Mouse (Mus musculus) liver, adult 2 months (tissue): Measurements from ENCODE around the gene Ugt1a6b. TPM values are rescaled to one million over a fixed set of nuclear protein-coding genes. Genes with fewer than 3 reads are reported as not detected.

Experiments used
- DNase-seq: peaks from one replicate; pipeline ENCODE4 v3.0.0-alpha.2; 2011; ENCODE audit warnings: low read depth, low spot score; ENCODE audit errors: extremely low read depth
- H3K27ac ChIP-seq: fragments of 200-500 bp; replicated peaks from 2 replicates; pipeline ENCODE4 v1.5.1; 2012; ENCODE audit warnings: low read depth, mild to moderate bottlenecking, control low read depth, inconsistent platforms, low read length; ENCODE audit not compliant: insufficient read depth
- H3K27me3 ChIP-seq: fragments of 200-500 bp; 2 replicates; pipeline ENCODE4 v1.6.1; 2012; ENCODE audit warnings: mild to moderate bottlenecking, moderate library complexity, low read length, inconsistent platforms; ENCODE audit not compliant: control insufficient read depth, insufficient read depth
- H3K36me3 ChIP-seq: fragments of 200-500 bp; 2 replicates; pipeline ENCODE4 v1.6.1; 2012; ENCODE audit warnings: low read length, inconsistent platforms; ENCODE audit not compliant: control insufficient read depth, insufficient read depth
- H3K4me1 ChIP-seq: fragments of 200-500 bp; 2 replicates; pipeline ENCODE4 v1.6.1; 2011; ENCODE audit warnings: low read length; ENCODE audit not compliant: control insufficient read depth, insufficient read depth
- H3K4me3 ChIP-seq: fragments of 200-500 bp; 2 replicates; pipeline ENCODE4 v1.5.1; 2011; ENCODE audit warnings: low read depth, mild to moderate bottlenecking, control low read depth, low read length, moderate library complexity; ENCODE audit not compliant: insufficient read depth
- H3K79me2 ChIP-seq: fragments of 200-500 bp; 2 replicates; pipeline ENCODE4 v1.6.1; 2012; ENCODE audit warnings: inconsistent platforms, mild to moderate bottlenecking, low read length, moderate library complexity; ENCODE audit not compliant: control insufficient read depth, insufficient read depth
- H3K9ac ChIP-seq: fragments of 200-500 bp; 2 replicates; pipeline ENCODE4 v1.6.1; 2012; ENCODE audit warnings: low read depth, mild to moderate bottlenecking, control low read depth, inconsistent platforms, low read length
- CTCF ChIP-seq: fragments of 200-500 bp; IDR thresholded peaks from 2 replicates; pipeline ENCODE4 v1.5.1; 2011; ENCODE audit warnings: low read depth, low read length, control low read depth
- POLR2A ChIP-seq: fragments of 200-500 bp; IDR thresholded peaks from 2 replicates; pipeline ENCODE4 v1.6.1; 2011; ENCODE audit warnings: low read length, control low read depth; ENCODE audit not compliant: insufficient read depth; ENCODE audit errors: extremely low read depth
- WGBS: fragments of 180-500 bp; shearing (Covaris S2); methylation state at CpG from one replicate; pipeline ENCODE4 v1.1.7; 2018; 5-methylcytosine and 5-hydroxymethylcytosine counted together
- polyA plus RNA-seq: library from polyadenylated mRNA; depleted of rRNA; stranded (reverse); fragments of >200 nt; gene quantifications from 2 replicates; pipeline ENCODE4 v1.2.3, GENCODE M21; 2012
- total RNA-seq: library from RNA; depleted of rRNA; stranded (reverse); fragments of >200 nt; gene quantifications from 2 replicates; pipeline ENCODE4 v1.2.3, GENCODE M21; 2014

Gene Ugt1a6b
- total and polyA plus RNA-seq, 2 experiments = 91.0 to 97.1 TPM

DNA sequence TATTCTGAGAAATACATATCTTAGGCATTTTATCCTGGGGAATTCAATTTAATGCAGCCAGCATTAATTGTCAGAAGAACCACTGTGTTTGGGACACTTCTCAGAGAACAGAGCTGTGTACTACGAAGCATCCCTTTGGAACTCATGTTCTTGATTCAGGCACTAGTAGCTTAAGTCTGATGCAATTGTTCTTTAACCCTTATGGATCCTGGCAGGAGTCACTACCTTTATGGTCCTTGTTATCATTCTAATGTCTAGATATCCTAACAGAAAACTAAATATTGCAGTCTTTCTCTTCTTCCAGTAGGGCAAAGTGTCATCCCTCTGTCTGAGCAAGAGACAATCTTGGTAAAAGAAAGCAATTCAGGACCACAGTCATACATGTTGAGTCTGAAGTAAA is 110.0 kb downstream of the Ugt1a6b start:
- H3K27ac ChIP-seq = peak overlapping the region; percentile 69
- peaks cover 27% of the 10 kb centered on the region for H3K36me3 ChIP-seq
- peaks cover 8% of the 10 kb centered on the region for H3K4me1 ChIP-seq
- H3K79me2 ChIP-seq = peaks cover 14% of the 10 kb centered on the region
- H3K4me3 ChIP-seq = peak overlapping the region; percentile 17
- H3K9ac ChIP-seq = peak overlapping the region; percentile 56
- WGBS = 39% methylated on average over 1 of the region's 1 CpGs
- H3K27me3 ChIP-seq = no peaks in the 10 kb centered on the region
- TF ChIP-seq CTCF (no peak), POLR2A (no peak)
- peak; percentile 97 for DNase-seq

- peak overlapping the region; percentile 52 for H3K9ac ChIP-seq
- peaks cover 27% of the 10 kb centered on the region for H3K36me3 ChIP-seq
- H3K27me3 ChIP-seq = no peaks in the 10 kb centered on the region
- H3K27ac ChIP-seq = peak overlapping the region; percentile 67
- H3K4me1 ChIP-seq = peaks cover 8% of the 10 kb centered on the region
- H3K4me3 ChIP-seq = peak overlapping the region; percentile 41
- no peak for TF ChIP-seq CTCF
- TF ChIP-seq POLR2A = no peak
- peak; percentile 100 for DNase-seq
- WGBS = 37% methylated on average over 2 of the region's 2 CpGs
- peaks cover 14% of the 10 kb centered on the region for H3K79me2 ChIP-seq
Observed at GRCm38 (mm10) chr1:88213766-88214461, 110.9 kb downstream of the Ugt1a6b start.

DNA sequence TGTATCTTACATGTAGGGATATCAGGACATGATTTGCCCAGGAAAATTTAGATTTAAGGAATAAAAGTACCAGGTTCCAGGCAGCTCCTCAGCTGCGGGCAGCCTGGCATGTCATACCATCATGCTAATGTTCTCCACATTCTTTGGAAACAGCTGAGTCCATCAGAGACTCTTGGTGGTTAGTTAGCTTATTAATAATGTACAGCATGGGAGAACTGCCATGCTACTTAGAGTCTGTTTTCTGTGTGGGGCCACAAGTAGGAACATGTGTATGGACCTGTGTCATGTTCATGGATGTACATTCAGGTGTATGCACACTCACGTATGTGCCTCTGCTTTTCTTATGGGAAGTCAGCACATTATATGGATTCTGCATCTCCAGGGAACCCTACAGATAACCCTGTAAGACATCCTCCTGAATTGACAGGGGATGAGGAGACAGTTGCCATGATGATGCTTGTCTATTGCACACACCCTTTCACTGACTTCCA is 111.5 kb downstream of the Ugt1a6b start:
- Histone ChIP-seq H3K4me1 (peaks cover 8% of the 10 kb centered on the region), H3K9ac (peak overlapping the region; percentile 52), H3K27me3 (no peaks in the 10 kb centered on the region), H3K27ac (peak overlapping the region; percentile 67), H3K79me2 (peaks cover 14% of the 10 kb centered on the region), H3K36me3 (peaks cover 27% of the 10 kb centered on the region), H3K4me3 (peak overlapping the region; percentile 41)
- TF ChIP-seq CTCF = no peak
- peak; percentile 57 for DNase-seq
- 62% methylated on average over 2 of the region's 2 CpGs for WGBS

DNA sequence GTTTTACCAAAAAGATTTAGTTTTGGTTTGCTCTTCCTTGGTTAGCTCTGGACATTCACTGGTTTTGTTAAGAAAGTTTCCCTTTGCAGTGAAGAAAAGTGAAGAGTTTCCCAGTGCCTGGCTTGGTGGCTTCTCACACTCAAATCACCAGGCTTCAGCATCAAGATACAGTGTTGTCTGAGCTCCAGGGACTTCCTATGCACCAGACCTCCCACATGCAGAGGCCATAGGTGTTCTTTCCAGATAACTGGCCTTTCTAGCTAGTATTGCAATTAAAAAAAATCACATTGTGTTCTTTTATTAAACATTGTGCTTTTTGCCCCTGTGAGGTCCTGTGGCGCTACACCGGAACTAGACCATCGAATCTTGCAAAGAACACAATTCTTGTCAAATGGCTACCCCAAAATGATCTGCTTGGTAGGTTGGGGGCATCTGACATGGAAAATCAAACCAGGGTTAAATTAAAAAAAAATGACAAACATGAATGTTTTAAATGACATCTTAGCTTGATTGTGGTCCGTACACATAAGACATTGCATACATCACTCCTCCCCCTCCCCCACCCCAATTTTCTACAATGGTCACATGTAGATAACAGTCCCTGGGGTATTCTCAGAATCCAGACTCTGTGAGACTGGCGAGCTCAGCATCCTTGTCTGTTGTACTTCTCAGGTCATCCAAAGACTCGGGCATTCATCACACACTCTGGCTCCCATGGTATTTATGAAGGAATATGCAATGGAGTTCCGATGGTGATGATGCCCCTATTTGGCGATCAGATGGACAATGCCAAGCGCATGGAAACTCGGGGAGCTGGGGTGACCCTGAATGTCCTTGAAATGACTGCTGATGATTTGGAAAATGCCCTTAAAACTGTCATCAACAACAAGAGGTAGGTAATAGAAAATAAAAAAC is 112.7 kb downstream of the Ugt1a6b start:
- no peak overlapping the region for H3K9ac ChIP-seq
- H3K4me1 ChIP-seq = peaks cover 8% of the 10 kb centered on the region
- no peaks in the 10 kb centered on the region for H3K27me3 ChIP-seq
- peaks cover 14% of the 10 kb centered on the region for H3K79me2 ChIP-seq
- peaks cover 27% of the 10 kb centered on the region for H3K36me3 ChIP-seq
- TF ChIP-seq CTCF (no peak), POLR2A (no peak)
- H3K27ac ChIP-seq = no peak overlapping the region
- no peak for DNase-seq
- 71% methylated on average over 10 of the region's 10 CpGs for WGBS
- no peak overlapping the region for H3K4me3 ChIP-seq

GRCm38 (mm10) chr1:88216551-88216950 is 113.5 kb downstream of the Ugt1a6b start:
- Histone ChIP-seq H3K36me3 (peaks cover 27% of the 10 kb centered on the region), H3K79me2 (peaks cover 14% of the 10 kb centered on the region), H3K4me3 (no peak overlapping the region), H3K27ac (no peak overlapping the region), H3K4me1 (peaks cover 8% of the 10 kb centered on the region), H3K27me3 (no peaks in the 10 kb centered on the region), H3K9ac (no peak overlapping the region)
- TF ChIP-seq CTCF (no peak), POLR2A (no peak)
- DNase-seq = peak; percentile 32
- WGBS = 57% methylated on average over 2 of the region's 2 CpGs

DNA sequence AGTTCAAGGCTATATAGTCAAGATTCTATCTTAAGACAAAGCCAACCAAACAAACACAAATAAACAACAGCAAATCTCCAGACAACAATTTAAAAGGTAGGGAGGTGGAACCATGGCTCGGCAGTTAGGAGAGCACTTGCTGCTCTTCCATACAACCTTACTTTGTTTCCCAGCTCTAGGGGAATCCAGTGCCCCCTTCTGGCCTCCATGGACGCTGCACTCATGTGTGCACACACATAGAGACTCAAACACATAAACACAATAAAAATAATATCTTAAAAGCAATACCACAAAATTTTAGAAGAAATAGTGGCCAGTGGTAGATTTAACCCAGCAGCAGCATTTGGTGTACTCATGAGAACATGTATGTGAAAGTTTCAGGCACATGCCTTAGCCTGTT is 114.1 kb downstream of the Ugt1a6b start:
- DNase-seq = no peak
- Histone ChIP-seq H3K4me1 (peaks cover 8% of the 10 kb centered on the region), H3K36me3 (peaks cover 27% of the 10 kb centered on the region), H3K79me2 (peaks cover 14% of the 10 kb centered on the region), H3K4me3 (no peak overlapping the region), H3K27ac (no peak overlapping the region), H3K27me3 (no peaks in the 10 kb centered on the region), H3K9ac (no peak overlapping the region)
- 64% methylated on average over 2 of the region's 2 CpGs for WGBS
- no peak for TF ChIP-seq POLR2A
- no peak for TF ChIP-seq CTCF
